Mouse (Mus musculus) forebrain, embryonic 13.5 days (tissue): Measurements from ENCODE around the gene Cntd1. TPM values are rescaled to one million over a fixed set of nuclear protein-coding genes. Genes with fewer than 3 reads are reported as not detected.

ENCODE experiments used
- ATAC-seq: fragments of 200-750 bp; cut with Nextera tagmentation; 2 replicates; pipeline ENCODE4 v1.8.0; 2017
- H3K27ac ChIP-seq: fragments of 300-500 bp; sonication (generic); 2 replicates; pipeline ENCODE4 v1.5.1; 2015; ENCODE audit warnings: inconsistent platforms, mild to moderate bottlenecking, moderate library complexity
- H3K27me3 ChIP-seq: fragments of 300-500 bp; sonication (generic); 2 replicates; pipeline ENCODE4 v1.6.1; 2015; ENCODE audit warnings: mild to moderate bottlenecking, inconsistent platforms
- H3K36me3 ChIP-seq: fragments of 300-500 bp; sonication (generic); 2 replicates; pipeline ENCODE4 v1.6.1; 2015; ENCODE audit warnings: mild to moderate bottlenecking, inconsistent platforms; ENCODE audit not compliant: poor library complexity, severe bottlenecking
- H3K4me1 ChIP-seq: fragments of 300-500 bp; sonication (generic); 2 replicates; pipeline ENCODE4 v1.6.1; 2015; ENCODE audit warnings: inconsistent platforms
- H3K4me2 ChIP-seq: fragments of 300-500 bp; sonication (generic); 2 replicates; pipeline ENCODE4 v1.6.1; 2015; ENCODE audit warnings: inconsistent platforms, mild to moderate bottlenecking, moderate library complexity
- H3K4me3 ChIP-seq: fragments of 300-500 bp; sonication (generic); 2 replicates; pipeline ENCODE4 v1.5.1; 2015; ENCODE audit warnings: mild to moderate bottlenecking, inconsistent platforms
- H3K9ac ChIP-seq: fragments of 300-500 bp; sonication (generic); 2 replicates; pipeline ENCODE4 v1.6.1; 2015; ENCODE audit warnings: mild to moderate bottlenecking, inconsistent platforms
- H3K9me3 ChIP-seq: fragments of 300-500 bp; sonication (generic); replicated peaks from 2 replicates; pipeline ENCODE4 v1.6.1; 2016; ENCODE audit warnings: inconsistent platforms
- WGBS: fragments of 180-500 bp; shearing (Covaris S2); methylation state at CpG from one replicate; pipeline ENCODE4 v1.1.7; 2015; 5-methylcytosine and 5-hydroxymethylcytosine counted together
- polyA plus RNA-seq: library from polyadenylated mRNA; unstranded; fragments of >200 nt; fragmentation: Nextera tagmentation; extraction: Ambion mirVana; gene quantifications from 2 replicates; pipeline ENCODE4 v1.2.1, GENCODE M21; 2015

Cntd1 gene
- polyA plus RNA-seq, 1 experiment from 2014 or later = 1.2 TPM

DNA sequence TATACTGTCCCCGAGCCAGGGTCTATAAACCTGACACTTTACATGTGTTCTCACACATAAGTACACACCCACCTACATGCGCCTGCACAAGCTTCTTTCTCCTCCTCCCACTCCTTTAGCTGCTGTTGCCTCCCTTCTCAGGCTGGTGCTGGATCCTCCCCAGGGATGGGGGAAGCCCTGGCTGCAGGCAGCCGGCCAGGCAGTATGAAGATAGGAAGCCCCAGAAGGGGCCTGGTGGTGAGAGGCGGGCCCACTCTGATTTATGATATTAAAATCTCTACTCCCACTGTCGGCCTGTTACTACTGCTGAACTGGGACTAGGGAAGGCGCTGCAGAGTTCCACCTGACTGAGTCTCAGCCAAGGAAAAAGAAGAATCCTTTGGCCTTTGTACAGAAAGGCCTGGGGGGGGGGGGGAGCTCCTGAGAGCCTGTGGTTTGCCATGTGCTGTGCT is 19.5 kb upstream of the Cntd1 start:
- Histone ChIP-seq H3K9ac (0 out of 2 replicates have a peak overlapping the region, but pooled peaks have one; percentile 71), H3K4me3 (no peak overlapping the region), H3K4me1 (peaks cover 43% of the 10 kb centered on the region), H3K4me2 (peak overlapping the region; percentile 89; the same call in 1 of the 2 replicates), H3K9me3 (no peaks in the 10 kb centered on the region), H3K27me3 (peaks cover 42% of the 10 kb centered on the region), H3K27ac (no peak overlapping the region), H3K36me3 (peaks cover 23% of the 10 kb centered on the region)
- ATAC-seq = no peak
- WGBS = 57% methylated on average over 6 of the region's 6 CpGs

GRCm38 (mm10) chr11:101259948-101260825 is 18.6 kb upstream of the Cntd1 start, which contains the start of gene Wnk4:
Wnk4 (plus strand) TSS chr11:101260567.
- WGBS = under 1% methylated on average over 24 of the region's 43 CpGs
- Histone ChIP-seq H3K27ac (no peak within 1 kb of the TSS), H3K9ac (peak within 1 kb of the TSS; percentile 71), H3K4me3 (peak within 1 kb of the TSS; percentile 44), H3K27me3 (peaks cover 49% of the 10 kb centered on the region), H3K4me2 (peak within 1 kb of the TSS; percentile 89), H3K36me3 (peaks cover 23% of the 10 kb centered on the region), H3K9me3 (no peaks in the 10 kb centered on the region), H3K4me1 (peaks cover 43% of the 10 kb centered on the region)
- peak; percentile 77 for ATAC-seq

DNA sequence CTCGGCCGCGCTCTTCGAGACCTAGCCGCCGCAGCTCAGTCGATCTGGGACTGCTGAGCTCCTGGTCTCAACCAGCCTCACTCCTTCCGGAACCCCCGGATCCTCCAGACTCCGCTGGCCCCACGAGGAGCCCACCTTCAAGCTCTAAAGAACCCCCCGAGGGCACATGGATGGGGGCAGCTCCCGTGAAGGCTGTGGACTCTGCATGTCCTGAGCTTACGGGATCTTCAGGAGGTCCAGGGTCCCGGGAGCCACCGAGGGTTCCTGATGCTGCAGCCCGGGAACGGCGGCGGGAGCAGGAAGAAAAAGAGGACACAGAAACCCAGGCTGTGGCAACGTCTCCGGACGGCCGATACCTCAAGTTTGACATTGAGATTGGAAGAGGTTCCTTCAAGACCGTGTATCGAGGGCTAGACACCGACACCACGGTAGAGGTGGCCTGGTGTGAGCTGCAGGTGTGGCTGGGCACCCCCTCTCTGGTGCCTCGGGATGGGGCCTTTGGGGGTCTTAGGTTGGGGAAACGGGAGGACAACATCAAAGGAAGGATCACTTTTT is 17.9 kb upstream of the Cntd1 start:
- WGBS = under 1% methylated on average over 30 of the region's 30 CpGs
- H3K9ac ChIP-seq = peak overlapping the region; percentile 71
- H3K4me1 ChIP-seq = peaks cover 46% of the 10 kb centered on the region
- no peak overlapping the region for H3K27ac ChIP-seq
- H3K9me3 ChIP-seq = no peaks in the 10 kb centered on the region
- H3K4me2 ChIP-seq = peak overlapping the region; percentile 89
- H3K4me3 ChIP-seq = peak overlapping the region; percentile 44
- H3K36me3 ChIP-seq = peaks cover 22% of the 10 kb centered on the region
- peaks cover 56% of the 10 kb centered on the region for H3K27me3 ChIP-seq
- no peak; the same call in 1 of the 2 replicates for ATAC-seq

DNA sequence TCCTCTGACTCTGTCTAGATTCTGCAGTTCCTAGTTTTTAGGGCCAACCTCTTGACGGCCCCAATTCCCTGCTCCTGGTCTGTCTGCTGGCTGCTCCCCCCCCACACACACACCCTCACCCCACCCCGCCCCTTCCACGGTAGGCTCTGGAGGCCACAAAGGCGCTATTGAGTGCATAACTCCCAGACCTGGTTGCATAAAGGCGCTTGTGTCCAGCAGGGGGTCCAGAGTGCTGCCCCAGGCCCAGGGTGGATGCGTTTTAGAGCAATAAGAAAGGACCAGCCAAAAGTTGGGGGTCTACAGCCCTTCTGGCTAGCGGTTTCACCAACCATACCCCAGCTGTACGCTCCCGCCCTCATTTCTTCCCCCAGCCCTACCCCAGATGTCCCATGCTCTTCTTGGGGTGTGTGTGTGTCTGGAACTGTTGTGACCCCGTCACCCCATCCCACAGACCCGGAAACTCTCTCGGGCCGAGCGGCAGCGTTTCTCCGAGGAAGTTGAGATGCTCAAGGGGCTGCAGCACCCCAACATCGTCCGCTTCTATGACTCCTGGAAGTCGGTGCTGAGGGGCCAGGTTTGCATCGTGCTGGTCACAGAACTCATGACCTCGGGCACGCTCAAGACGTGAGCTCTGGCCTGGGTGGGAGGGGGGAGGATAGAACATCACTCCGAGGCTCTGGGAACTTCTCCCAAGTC is 16.4 kb upstream of the Cntd1 start:
- Histone ChIP-seq H3K4me3 (peak overlapping the region; percentile 6; the same call in 1 of the 2 replicates), H3K4me2 (peak overlapping the region; percentile 32; the same call in 1 of the 2 replicates), H3K9ac (no peak overlapping the region), H3K4me1 (peaks cover 46% of the 10 kb centered on the region), H3K36me3 (peaks cover 19% of the 10 kb centered on the region), H3K27me3 (peaks cover 70% of the 10 kb centered on the region), H3K27ac (no peak overlapping the region), H3K9me3 (no peaks in the 10 kb centered on the region)
- WGBS = 2% methylated on average over 24 of the region's 24 CpGs
- no peak for ATAC-seq

GRCm38 (mm10) chr11:101263138-101263988 is 15.4 kb upstream of the Cntd1 start:
- Histone ChIP-seq H3K36me3 (peaks cover 9% of the 10 kb centered on the region), H3K27me3 (peaks cover 76% of the 10 kb centered on the region), H3K9me3 (no peaks in the 10 kb centered on the region), H3K27ac (no peak overlapping the region), H3K9ac (no peak overlapping the region), H3K4me3 (0 out of 2 replicates have a peak overlapping the region, but pooled peaks have one; percentile 0), H3K4me2 (no peak overlapping the region), H3K4me1 (peaks cover 46% of the 10 kb centered on the region)
- ATAC-seq = no peak
- 2% methylated on average over 32 of the region's 32 CpGs for WGBS

- Histone ChIP-seq H3K27me3 (peaks cover 79% of the 10 kb centered on the region), H3K4me1 (peaks cover 46% of the 10 kb centered on the region), H3K36me3 (peaks cover 4% of the 10 kb centered on the region), H3K9ac (no peak overlapping the region), H3K27ac (no peak overlapping the region), H3K9me3 (no peaks in the 10 kb centered on the region), H3K4me3 (0 out of 2 replicates have a peak overlapping the region, but pooled peaks have one; percentile 0), H3K4me2 (no peak overlapping the region)
- no peak for ATAC-seq
- 10% methylated on average over 3 of the region's 3 CpGs for WGBS
Measured at GRCm38 (mm10) chr11:101263989-101264280, 14.9 kb upstream of the Cntd1 start.

DNA sequence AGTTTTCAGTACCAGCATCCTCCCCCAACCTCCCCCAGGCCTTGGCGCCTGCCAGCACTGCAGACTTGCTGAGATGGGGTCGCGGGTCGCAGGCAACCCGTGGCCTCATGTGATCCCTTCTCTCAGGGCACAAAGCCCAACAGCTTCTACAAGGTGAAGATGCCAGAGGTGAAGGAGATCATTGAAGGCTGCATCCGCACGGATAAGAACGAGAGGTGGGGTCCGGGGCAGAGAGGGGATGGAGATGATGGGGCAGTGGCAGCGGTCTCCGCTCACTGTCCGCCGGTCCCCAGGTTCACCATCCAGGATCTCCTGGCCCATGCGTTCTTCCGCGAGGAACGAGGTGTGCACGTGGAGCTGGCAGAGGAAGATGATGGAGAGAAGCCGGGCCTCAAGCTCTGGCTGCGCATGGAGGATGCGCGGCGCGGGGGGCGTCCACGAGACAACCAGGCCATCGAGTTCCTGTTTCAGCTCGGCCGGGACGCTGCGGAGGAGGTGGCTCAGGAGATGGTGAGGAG is 13.8 kb upstream of the Cntd1 start:
- no peak for ATAC-seq
- Histone ChIP-seq H3K9me3 (no peaks in the 10 kb centered on the region), H3K9ac (peak overlapping the region; percentile 46), H3K36me3 (no peaks in the 10 kb centered on the region), H3K27me3 (peaks cover 76% of the 10 kb centered on the region), H3K4me2 (peak overlapping the region; percentile 57), H3K4me3 (peak overlapping the region; percentile 35), H3K27ac (no peak overlapping the region), H3K4me1 (peaks cover 37% of the 10 kb centered on the region)
- under 1% methylated on average over 31 of the region's 31 CpGs for WGBS

- Histone ChIP-seq H3K9ac (no peak overlapping the region), H3K4me3 (no peak overlapping the region), H3K4me2 (no peak overlapping the region), H3K36me3 (no peaks in the 10 kb centered on the region), H3K9me3 (no peaks in the 10 kb centered on the region), H3K4me1 (peaks cover 28% of the 10 kb centered on the region), H3K27me3 (peaks cover 70% of the 10 kb centered on the region), H3K27ac (no peak overlapping the region)
- WGBS = 10% methylated on average over 6 of the region's 6 CpGs
- ATAC-seq = no peak
Measured at GRCm38 (mm10) chr11:101265906-101266305, 12.9 kb upstream of the Cntd1 start.

- H3K4me1 ChIP-seq = peaks cover 9% of the 10 kb centered on the region
- H3K4me2 ChIP-seq = no peak overlapping the region
- no peak overlapping the region for H3K27ac ChIP-seq
- H3K9ac ChIP-seq = no peak overlapping the region
- 46% methylated on average over 10 of the region's 10 CpGs for WGBS
- no peaks in the 10 kb centered on the region for H3K36me3 ChIP-seq
- H3K4me3 ChIP-seq = no peak overlapping the region
- H3K9me3 ChIP-seq = no peaks in the 10 kb centered on the region
- no peak for ATAC-seq
- peaks cover 36% of the 10 kb centered on the region for H3K27me3 ChIP-seq
Measured at GRCm38 (mm10) chr11:101269577-101270116, 9.2 kb upstream of the Cntd1 start.

- WGBS = 87% methylated on average over 3 of the region's 3 CpGs
- no peak overlapping the region for H3K4me3 ChIP-seq
- no peak overlapping the region for H3K4me2 ChIP-seq
- H3K9ac ChIP-seq = no peak overlapping the region
- peaks cover 16% of the 10 kb centered on the region for H3K4me1 ChIP-seq
- H3K27me3 ChIP-seq = peaks cover 9% of the 10 kb centered on the region
- H3K36me3 ChIP-seq = no peaks in the 10 kb centered on the region
- ATAC-seq = no peak
- no peak overlapping the region for H3K27ac ChIP-seq
- no peaks in the 10 kb centered on the region for H3K9me3 ChIP-seq
Measured at GRCm38 (mm10) chr11:101272446-101272845, 6.4 kb upstream of the Cntd1 start.

DNA sequence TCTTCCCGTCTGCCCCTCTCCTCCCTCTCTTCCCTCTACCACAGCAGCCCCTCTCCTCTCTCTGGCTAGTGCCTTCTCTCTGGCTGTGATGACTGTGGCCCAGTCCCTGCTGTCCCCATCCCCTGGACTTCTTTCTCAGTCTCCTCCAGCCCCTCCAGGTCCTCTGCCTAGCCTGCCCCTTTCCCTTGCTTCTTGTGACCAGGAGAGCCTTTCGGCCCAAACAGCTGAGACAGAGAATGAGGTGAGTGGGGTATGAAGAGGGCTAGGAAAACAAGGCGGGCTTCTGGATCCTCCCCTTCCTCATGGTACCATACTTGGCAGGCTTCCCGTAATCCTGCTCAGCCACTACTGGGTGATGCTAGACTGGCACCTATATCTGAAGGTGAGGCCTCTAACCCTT is 3.5 kb upstream of the Cntd1 start:
- no peak overlapping the region for H3K27ac ChIP-seq
- WGBS = 78% methylated on average over 4 of the region's 4 CpGs

More for the DNA sequence above, 3.5 kb upstream of the Cntd1 start:
- no peak for ATAC-seq
- Histone ChIP-seq H3K36me3 (no peaks in the 10 kb centered on the region), H3K27me3 (peaks cover 2% of the 10 kb centered on the region), H3K9ac (no peak overlapping the region), H3K4me3 (no peak overlapping the region), H3K4me2 (no peak overlapping the region), H3K9me3 (no peaks in the 10 kb centered on the region), H3K4me1 (peaks cover 30% of the 10 kb centered on the region)
